Mouse (Mus musculus): ENCODE measurements at regions not wholly inside any gene's neighbourhood (a gene's known extent, or its start where the extent isn't known, plus 50 kb on each side); places are given as distances from the start of the nearest gene placed in this dataset.
"Not testable (repeated sequence)": the region's sequence is repeated elsewhere in the genome, so short reads cannot be mapped to it uniquely, and the experiment has no call there.

DNA sequence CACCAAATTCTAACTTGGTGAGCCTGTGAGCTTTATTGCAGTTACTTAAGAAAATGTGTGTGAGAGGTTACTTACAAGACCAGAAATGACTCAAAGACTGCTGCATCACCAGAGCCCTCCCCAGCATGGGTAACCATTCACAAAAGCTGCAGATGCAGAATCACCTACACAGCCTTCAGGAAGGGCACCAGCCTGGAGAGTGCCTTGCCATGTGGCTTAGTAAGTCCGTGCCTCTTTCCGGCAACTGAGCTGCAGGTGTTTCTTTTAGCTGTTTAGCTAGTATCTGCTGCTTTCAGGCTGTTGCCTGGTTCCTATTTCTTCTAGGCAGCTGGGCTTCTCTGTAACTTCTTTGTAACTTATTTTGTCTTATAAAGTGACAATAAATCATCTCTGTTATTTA, 213.2 kb upstream of the Stxbp6 start:
- H3K4me2 ChIP-seq, result no peak overlapping the region
- no peaks in the 10 kb centered on the region for H3K36me3 ChIP-seq (ENCODE audit: control insufficient read depth, insufficient read depth, low read length)
- H3K27ac ChIP-seq (ENCODE audit: low read depth, low read length), result no peak overlapping the region
- H3K4me1 ChIP-seq (replicated peaks; ENCODE audit: control insufficient read depth, insufficient read depth, low read length), result no peaks in the 10 kb centered on the region
- no peaks in the 10 kb centered on the region for H3K9me3 ChIP-seq (ENCODE audit: control insufficient read depth, low read length)
- 68% methylated on average over 2 of the region's 2 CpGs for WGBS
- no peaks in the 10 kb centered on the region for H3K27me3 ChIP-seq (replicated peaks; ENCODE audit: control insufficient read depth, insufficient read depth, low read length)
- no peak overlapping the region for H3K9ac ChIP-seq (ENCODE audit: low read depth, low read length)
- ATAC-seq (replicated peaks; ENCODE audit: low FRiP score) (no peak), DNase-seq (ENCODE audit: low spot score) (no peak)
- H3K4me3 ChIP-seq (ENCODE audit: low read depth, low read length), result no peak overlapping the region

- Histone ChIP-seq H3K4me3 (ENCODE audit: low read depth, low read length) (no peak overlapping the region), H3K27ac (ENCODE audit: low read depth, low read length) (no peak overlapping the region), H3K4me2 (no peak overlapping the region), H3K9ac (ENCODE audit: low read depth, low read length) (no peak overlapping the region), H3K36me3 (ENCODE audit: control insufficient read depth, insufficient read depth, low read length) (no peaks in the 10 kb centered on the region), H3K9me3 (ENCODE audit: control insufficient read depth, low read length) (no peaks in the 10 kb centered on the region), H3K4me1 (replicated peaks; ENCODE audit: control insufficient read depth, insufficient read depth, low read length) (no peaks in the 10 kb centered on the region), H3K27me3 (replicated peaks; ENCODE audit: control insufficient read depth, insufficient read depth, low read length) (no peaks in the 10 kb centered on the region)
- no peak for ATAC-seq (replicated peaks; ENCODE audit: low FRiP score)
- WGBS, result 89% methylated on average over 5 of the region's 5 CpGs
- DNase-seq (ENCODE audit: low spot score), result no peak
Observed at GRCm38 (mm10) chr12:45256309-45256708, 181.8 kb upstream of the Stxbp6 start.

GRCm38 (mm10) chr12:45211131-45211530, 136.6 kb upstream of the Stxbp6 start:
- no peak overlapping the region for H3K27ac ChIP-seq (ENCODE audit: low read depth, low read length)

DNA sequence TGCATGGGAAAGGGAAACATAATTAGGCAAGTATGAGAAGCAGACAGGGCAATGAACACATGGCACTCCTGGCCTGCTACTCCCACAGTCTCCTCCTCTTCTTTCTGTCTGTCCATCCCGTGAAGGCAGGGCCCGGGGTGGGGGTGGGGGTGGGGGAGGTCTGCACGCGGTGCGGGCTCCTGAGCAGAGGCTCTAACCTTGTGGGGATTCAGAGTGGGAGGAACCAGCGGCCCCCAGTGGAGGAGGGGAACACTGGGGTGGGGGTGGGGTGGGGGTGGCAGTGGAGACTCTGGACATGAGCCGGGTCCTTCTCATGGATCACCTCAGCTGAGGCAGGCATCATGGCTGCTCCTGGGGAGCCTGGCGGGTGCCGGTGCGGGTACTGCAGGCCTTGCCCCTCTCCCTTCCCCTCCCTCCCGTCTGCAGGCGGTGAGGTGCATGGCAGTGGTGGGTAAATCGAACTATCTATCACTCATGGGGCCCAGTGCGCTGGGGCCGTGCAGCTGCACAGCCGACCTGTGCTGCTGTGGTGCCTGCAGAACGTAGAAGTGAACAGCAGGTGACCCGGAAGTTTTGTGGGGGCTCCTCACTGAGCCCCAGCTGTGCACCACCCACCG, 120.9 kb upstream of the Stxbp6 start:
- DNase-seq (ENCODE audit: low spot score), result no peak
- no peaks in the 10 kb centered on the region for H3K9me3 ChIP-seq (ENCODE audit: control insufficient read depth, low read length)
- H3K9ac ChIP-seq (ENCODE audit: low read depth, low read length), result no peak overlapping the region
- 63% methylated on average over 18 of the region's 19 CpGs for WGBS
- no peaks in the 10 kb centered on the region for H3K36me3 ChIP-seq (ENCODE audit: control insufficient read depth, insufficient read depth, low read length)
- H3K27ac ChIP-seq (ENCODE audit: low read depth, low read length), result no peak overlapping the region
- H3K4me3 ChIP-seq (ENCODE audit: low read depth, low read length), result no peak overlapping the region
- no peaks in the 10 kb centered on the region for H3K27me3 ChIP-seq (replicated peaks; ENCODE audit: control insufficient read depth, insufficient read depth, low read length)
- no peak; the same call in 1 of the 2 replicates for ATAC-seq (replicated peaks; ENCODE audit: low FRiP score)
- H3K4me1 ChIP-seq (replicated peaks; ENCODE audit: control insufficient read depth, insufficient read depth, low read length), result no peaks in the 10 kb centered on the region
- no peak overlapping the region for H3K4me2 ChIP-seq

More at GRCm38 (mm10) chr12:45211131-45211530, 136.6 kb upstream of the Stxbp6 start:
- Histone ChIP-seq H3K9ac (ENCODE audit: low read depth, low read length) (no peak overlapping the region), H3K9me3 (ENCODE audit: control insufficient read depth, low read length) (no peaks in the 10 kb centered on the region), H3K4me1 (replicated peaks; ENCODE audit: control insufficient read depth, insufficient read depth, low read length) (no peaks in the 10 kb centered on the region), H3K4me3 (ENCODE audit: low read depth, low read length) (no peak overlapping the region), H3K27me3 (replicated peaks; ENCODE audit: control insufficient read depth, insufficient read depth, low read length) (no peaks in the 10 kb centered on the region), H3K36me3 (ENCODE audit: control insufficient read depth, insufficient read depth, low read length) (no peaks in the 10 kb centered on the region), H3K4me2 (no peak overlapping the region)
- WGBS, result 75% methylated on average over 1 of the region's 1 CpGs
- DNase-seq (ENCODE audit: low spot score), result no peak
- ATAC-seq (replicated peaks; ENCODE audit: low FRiP score), result no peak

DNA sequence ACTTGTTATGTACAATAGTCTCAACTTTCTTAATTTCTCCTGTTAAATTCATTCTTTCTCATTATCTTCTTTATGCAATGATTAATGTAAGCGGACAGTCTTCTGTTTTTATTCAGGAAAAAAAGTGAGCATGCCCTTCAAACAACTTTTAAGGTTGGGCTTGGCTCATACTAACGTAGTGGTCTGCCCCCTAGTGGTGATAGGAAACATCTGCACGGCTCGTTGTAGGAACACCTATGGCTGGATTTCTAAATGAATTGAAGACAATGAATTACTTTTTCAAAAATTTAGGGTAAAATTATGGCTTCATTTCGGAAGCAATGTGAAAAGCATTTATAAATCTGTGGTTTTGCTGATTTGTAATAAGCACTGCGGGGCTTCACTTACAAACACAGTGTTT, 112.6 kb upstream of the Stxbp6 start:
- DNase-seq (ENCODE audit: low spot score) (no peak), ATAC-seq (replicated peaks; ENCODE audit: low FRiP score) (no peak)
- Histone ChIP-seq H3K27me3 (replicated peaks; ENCODE audit: control insufficient read depth, insufficient read depth, low read length) (no peaks in the 10 kb centered on the region), H3K4me1 (replicated peaks; ENCODE audit: control insufficient read depth, insufficient read depth, low read length) (no peaks in the 10 kb centered on the region), H3K4me2 (no peak overlapping the region), H3K36me3 (ENCODE audit: control insufficient read depth, insufficient read depth, low read length) (no peaks in the 10 kb centered on the region), H3K27ac (ENCODE audit: low read depth, low read length) (no peak overlapping the region), H3K4me3 (ENCODE audit: low read depth, low read length) (no peak overlapping the region), H3K9me3 (ENCODE audit: control insufficient read depth, low read length) (no peaks in the 10 kb centered on the region), H3K9ac (ENCODE audit: low read depth, low read length) (no peak overlapping the region)
- 10% methylated on average over 6 of the region's 6 CpGs for WGBS

GRCm38 (mm10) chr12:45184510-45184909, 110.0 kb upstream of the Stxbp6 start:
- Histone ChIP-seq H3K4me3 (ENCODE audit: low read depth, low read length) (no peak overlapping the region), H3K4me2 (no peak overlapping the region), H3K4me1 (replicated peaks; ENCODE audit: control insufficient read depth, insufficient read depth, low read length) (no peaks in the 10 kb centered on the region), H3K36me3 (ENCODE audit: control insufficient read depth, insufficient read depth, low read length) (no peaks in the 10 kb centered on the region), H3K9me3 (ENCODE audit: control insufficient read depth, low read length) (no peaks in the 10 kb centered on the region), H3K9ac (ENCODE audit: low read depth, low read length) (no peak overlapping the region), H3K27me3 (replicated peaks; ENCODE audit: control insufficient read depth, insufficient read depth, low read length) (no peaks in the 10 kb centered on the region), H3K27ac (ENCODE audit: low read depth, low read length) (no peak overlapping the region)
- 74% methylated on average over 3 of the region's 3 CpGs for WGBS
- no peak for DNase-seq (ENCODE audit: low spot score)
- no peak for ATAC-seq (replicated peaks; ENCODE audit: low FRiP score)

- Histone ChIP-seq H3K27me3 (replicated peaks; ENCODE audit: control insufficient read depth, insufficient read depth, low read length) (no peaks in the 10 kb centered on the region), H3K9ac (ENCODE audit: low read depth, low read length) (no peak overlapping the region), H3K4me2 (no peak overlapping the region), H3K9me3 (ENCODE audit: control insufficient read depth, low read length) (no peaks in the 10 kb centered on the region), H3K4me3 (ENCODE audit: low read depth, low read length) (no peak overlapping the region), H3K36me3 (ENCODE audit: control insufficient read depth, insufficient read depth, low read length) (no peaks in the 10 kb centered on the region), H3K4me1 (replicated peaks; ENCODE audit: control insufficient read depth, insufficient read depth, low read length) (no peaks in the 10 kb centered on the region), H3K27ac (ENCODE audit: low read depth, low read length) (no peak overlapping the region)
- DNase-seq (ENCODE audit: low spot score) (no peak), ATAC-seq (replicated peaks; ENCODE audit: low FRiP score) (no peak)
- 76% methylated on average over 3 of the region's 3 CpGs for WGBS
Observed at GRCm38 (mm10) chr12:45177454-45177853, 102.9 kb upstream of the Stxbp6 start.

DNA sequence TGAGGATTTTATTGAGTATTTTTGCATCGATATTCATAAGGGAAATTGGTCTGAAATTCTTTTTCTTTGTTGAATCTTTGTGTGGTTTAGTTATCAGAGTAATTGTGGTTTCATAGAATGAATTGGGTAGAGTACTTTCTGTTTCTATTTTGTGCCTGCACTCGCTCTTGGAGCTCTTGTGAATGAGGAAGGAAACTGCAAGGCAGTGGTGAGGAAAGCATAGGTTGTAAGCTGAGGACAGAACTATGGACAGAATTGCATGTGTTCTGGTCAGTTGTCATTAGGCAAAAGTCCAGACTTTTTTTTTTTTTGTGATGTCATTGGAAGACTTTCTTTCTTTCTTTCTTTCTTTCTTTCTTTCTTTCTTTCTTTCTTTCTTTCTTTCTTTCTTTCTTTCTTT, 100.8 kb upstream of the Stxbp6 start:
- H3K9me3 ChIP-seq (ENCODE audit: control insufficient read depth, low read length); H3K4me3 ChIP-seq (ENCODE audit: low read depth, low read length); ATAC-seq (replicated peaks; ENCODE audit: low FRiP score); H3K4me1 ChIP-seq (replicated peaks; ENCODE audit: control insufficient read depth, insufficient read depth, low read length); DNase-seq (ENCODE audit: low spot score); H3K4me2 ChIP-seq; H3K36me3 ChIP-seq (ENCODE audit: control insufficient read depth, insufficient read depth, low read length); H3K9ac ChIP-seq (ENCODE audit: low read depth, low read length); H3K27ac ChIP-seq (ENCODE audit: low read depth, low read length); H3K27me3 ChIP-seq (replicated peaks; ENCODE audit: control insufficient read depth, insufficient read depth, low read length): not testable (repeated sequence)
- WGBS, result 77% methylated on average over 2 of the region's 2 CpGs

- ATAC-seq (replicated peaks; ENCODE audit: low FRiP score), result no peak
- Histone ChIP-seq H3K4me1 (replicated peaks; ENCODE audit: control insufficient read depth, insufficient read depth, low read length) (no peaks in the 10 kb centered on the region), H3K9me3 (ENCODE audit: control insufficient read depth, low read length) (no peaks in the 10 kb centered on the region), H3K9ac (ENCODE audit: low read depth, low read length) (no peak overlapping the region), H3K4me2 (no peak overlapping the region), H3K36me3 (ENCODE audit: control insufficient read depth, insufficient read depth, low read length) (no peaks in the 10 kb centered on the region), H3K27ac (ENCODE audit: low read depth, low read length) (no peak overlapping the region), H3K27me3 (replicated peaks; ENCODE audit: control insufficient read depth, insufficient read depth, low read length) (no peaks in the 10 kb centered on the region), H3K4me3 (ENCODE audit: low read depth, low read length) (no peak overlapping the region)
- DNase-seq (ENCODE audit: low spot score), result peak; percentile 51
- 38% methylated on average over 8 of the region's 8 CpGs for WGBS
Observed at GRCm38 (mm10) chr12:45171927-45172642, 97.6 kb upstream of the Stxbp6 start.

All from liver, embryonic 11.5 days (tissue).